Mouse (Mus musculus) heart, embryonic 10.5 days (tissue): ENCODE results near the gene Rgs9. TPM values are rescaled to one million over a fixed set of nuclear protein-coding genes. Genes with fewer than 3 reads are reported as not detected.

Source experiments
- DNase-seq: peaks from one replicate; pipeline ENCODE4 v3.0.0-alpha.2; 2017; ENCODE audit warnings: low spot score
- H3K27ac ChIP-seq: fragments of 300-500 bp; sonication (generic); 2 replicates; pipeline ENCODE4 v1.5.1; 2016; ENCODE audit warnings: mild to moderate bottlenecking
- H3K27me3 ChIP-seq: fragments of 300-500 bp; sonication (generic); 2 replicates; pipeline ENCODE4 v1.6.1; 2016; ENCODE audit warnings: mild to moderate bottlenecking; ENCODE audit not compliant: poor library complexity, insufficient read depth, severe bottlenecking
- H3K36me3 ChIP-seq: fragments of 300-500 bp; sonication (generic); 2 replicates; pipeline ENCODE4 v1.6.1; 2016; ENCODE audit warnings: mild to moderate bottlenecking, moderate library complexity
- H3K4me1 ChIP-seq: fragments of 300-500 bp; sonication (generic); 2 replicates; pipeline ENCODE4 v1.6.1; 2016; ENCODE audit warnings: mild to moderate bottlenecking
- H3K4me3 ChIP-seq: fragments of 300-500 bp; sonication (generic); 2 replicates; pipeline ENCODE4 v1.5.1; 2016; ENCODE audit warnings: mild to moderate bottlenecking, moderate library complexity
- H3K9me3 ChIP-seq: fragments of 300-500 bp; sonication (generic); 2 replicates; pipeline ENCODE4 v1.6.1; 2016; ENCODE audit warnings: mild to moderate bottlenecking, moderate library complexity
- WGBS: fragments of 180-500 bp; shearing (Covaris S2); methylation state at CpG from one replicate; pipeline ENCODE4 v1.1.7; 2016; 5-methylcytosine and 5-hydroxymethylcytosine counted together
- polyA plus RNA-seq: library from polyadenylated mRNA; unstranded; fragments of >200 nt; fragmentation: Nextera tagmentation; extraction: Ambion mirVana; gene quantifications from 2 replicates; pipeline ENCODE4 v1.2.1, GENCODE M21; 2016

Gene Rgs9
- polyA plus RNA-seq, 1 experiment from 2014 or later: 1.0 TPM

DNA sequence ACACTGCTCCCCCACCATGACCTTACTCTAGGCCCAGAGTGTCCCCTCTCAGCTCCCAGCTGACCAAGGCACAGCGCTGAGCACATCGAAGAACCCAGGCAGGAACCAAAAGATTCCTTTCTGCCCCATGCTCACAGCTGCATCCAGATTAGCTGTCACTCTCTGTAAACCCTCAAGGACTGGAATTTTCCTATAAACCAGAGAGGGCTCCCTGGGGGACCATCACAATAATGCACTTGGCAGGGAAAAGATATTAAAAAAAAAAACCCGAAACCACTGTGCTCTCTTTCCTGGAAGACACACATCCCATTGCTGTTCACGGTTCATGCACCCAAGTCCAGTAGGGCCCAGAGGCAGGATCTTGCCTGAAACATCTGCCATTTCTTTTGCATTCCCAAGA, 31.4 kb upstream of the Rgs9 start:
- H3K9me3 ChIP-seq: no peaks in the 10 kb centered on the region
- no peak for DNase-seq
- no peak overlapping the region for H3K4me3 ChIP-seq
- H3K4me1 ChIP-seq: peaks cover 12% of the 10 kb centered on the region
- no peaks in the 10 kb centered on the region for H3K36me3 ChIP-seq
- H3K27ac ChIP-seq: no peak overlapping the region
- 0 out of 2 replicates have a peak, but pooled peaks cover 3% of the 10 kb centered on the region for H3K27me3 ChIP-seq
- WGBS: 58% methylated on average over 4 of the region's 4 CpGs

DNA sequence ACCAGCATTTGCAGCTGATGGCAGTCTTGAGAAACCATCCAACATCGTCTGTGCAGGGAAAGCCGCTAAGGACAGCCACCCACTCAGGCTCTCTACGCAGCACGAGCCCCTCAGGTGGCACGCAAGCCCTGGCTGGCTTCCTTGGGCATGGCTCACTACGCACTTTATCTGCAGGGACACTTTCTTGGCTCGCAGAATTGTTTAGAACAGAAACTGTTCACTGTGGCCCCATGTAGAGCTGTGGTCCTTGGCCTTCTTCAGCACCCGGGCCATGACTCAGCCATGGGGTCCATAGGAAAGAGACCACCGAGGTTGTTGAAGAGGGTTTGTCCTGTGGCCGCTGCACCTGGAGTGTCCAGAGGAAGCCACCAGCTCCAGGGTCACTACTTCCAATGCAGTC, 30.0 kb upstream of the Rgs9 start:
- Histone ChIP-seq H3K4me3 (no peak overlapping the region), H3K27ac (no peak overlapping the region), H3K27me3 (0 out of 2 replicates have a peak, but pooled peaks cover 3% of the 10 kb centered on the region), H3K9me3 (no peaks in the 10 kb centered on the region), H3K4me1 (peaks cover 12% of the 10 kb centered on the region), H3K36me3 (no peaks in the 10 kb centered on the region)
- no peak for DNase-seq
- WGBS: 79% methylated on average over 10 of the region's 10 CpGs

DNA sequence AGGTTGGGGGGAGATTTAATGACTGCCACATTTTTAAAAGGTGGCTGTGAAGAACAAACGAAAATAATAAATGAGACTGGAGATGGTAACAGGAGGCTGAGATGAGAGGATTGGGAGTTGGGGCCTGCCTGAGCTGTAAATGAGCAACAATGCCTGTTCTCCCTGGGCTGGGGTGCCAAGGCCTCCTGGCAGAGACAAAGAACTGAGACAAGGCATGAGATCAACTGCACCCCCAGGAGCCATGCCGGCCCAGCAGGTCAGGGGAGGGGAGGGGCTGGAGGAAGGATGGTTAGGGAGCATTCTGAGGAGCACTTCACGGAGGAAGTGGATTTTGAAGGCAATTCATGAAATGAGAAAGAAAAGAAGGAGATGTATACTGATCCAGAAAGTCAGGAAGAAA, 29.5 kb upstream of the Rgs9 start:
- 0 out of 2 replicates have a peak, but pooled peaks cover 3% of the 10 kb centered on the region for H3K27me3 ChIP-seq
- DNase-seq: no peak
- 41% methylated on average over 3 of the region's 3 CpGs for WGBS
- H3K9me3 ChIP-seq: no peaks in the 10 kb centered on the region
- no peak overlapping the region for H3K27ac ChIP-seq
- H3K4me1 ChIP-seq: peaks cover 12% of the 10 kb centered on the region
- no peak overlapping the region for H3K4me3 ChIP-seq
- no peaks in the 10 kb centered on the region for H3K36me3 ChIP-seq

DNA sequence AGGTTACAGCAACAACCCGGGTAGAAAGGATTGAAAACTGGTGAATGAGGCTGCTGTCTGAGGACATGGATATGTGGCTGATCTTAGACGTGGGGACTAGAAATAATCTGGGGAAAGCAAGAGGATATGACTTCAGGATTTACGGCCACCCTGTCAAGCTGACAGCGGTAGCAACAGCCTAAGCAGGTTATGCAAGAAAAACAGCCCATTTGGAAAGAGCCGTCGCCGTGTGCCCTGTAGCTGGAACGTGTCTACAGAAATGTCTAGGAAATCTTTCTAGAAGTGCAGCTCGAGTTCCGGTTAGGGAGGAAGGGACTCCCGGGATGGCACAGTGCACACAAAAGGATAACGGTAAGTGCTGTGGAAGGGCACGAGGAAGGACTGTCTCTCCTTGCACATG, 28.3 kb upstream of the Rgs9 start:
- Histone ChIP-seq H3K27me3 (0 out of 2 replicates have a peak, but pooled peaks cover 3% of the 10 kb centered on the region), H3K9me3 (no peaks in the 10 kb centered on the region), H3K36me3 (no peaks in the 10 kb centered on the region), H3K4me3 (no peak overlapping the region), H3K4me1 (peaks cover 8% of the 10 kb centered on the region), H3K27ac (no peak overlapping the region)
- DNase-seq: no peak
- 79% methylated on average over 13 of the region's 13 CpGs for WGBS

GRCm38 (mm10) chr11:109320361-109320933, 22.5 kb upstream of the Rgs9 start:
- DNase-seq: no peak
- H3K36me3 ChIP-seq: no peaks in the 10 kb centered on the region
- peaks cover 2% of the 10 kb centered on the region; the same call in 1 of the 2 replicates for H3K27me3 ChIP-seq
- H3K27ac ChIP-seq: no peak overlapping the region
- no peaks in the 10 kb centered on the region for H3K4me1 ChIP-seq
- no peak overlapping the region for H3K4me3 ChIP-seq
- H3K9me3 ChIP-seq: no peaks in the 10 kb centered on the region
- WGBS: 65% methylated on average over 8 of the region's 8 CpGs

- peaks cover 7% of the 10 kb centered on the region; the same call in 1 of the 2 replicates for H3K27me3 ChIP-seq
- no peak for DNase-seq
- no peaks in the 10 kb centered on the region for H3K4me1 ChIP-seq
- no peaks in the 10 kb centered on the region for H3K36me3 ChIP-seq
- no peak overlapping the region for H3K4me3 ChIP-seq
- 87% methylated on average over 5 of the region's 5 CpGs for WGBS
- H3K9me3 ChIP-seq: no peaks in the 10 kb centered on the region
- no peak overlapping the region for H3K27ac ChIP-seq
These were observed 22.0 kb upstream of the Rgs9 start for GRCm38 (mm10) chr11:109319946-109320345.

- no peak overlapping the region for H3K27ac ChIP-seq
- H3K4me3 ChIP-seq: no peak overlapping the region
- H3K36me3 ChIP-seq: no peaks in the 10 kb centered on the region
- 78% methylated on average over 4 of the region's 4 CpGs for WGBS
- H3K4me1 ChIP-seq: no peaks in the 10 kb centered on the region
- no peak for DNase-seq
- no peaks in the 10 kb centered on the region for H3K9me3 ChIP-seq
- peaks cover 11% of the 10 kb centered on the region; the same call in 1 of the 2 replicates for H3K27me3 ChIP-seq
These were observed 21.5 kb upstream of the Rgs9 start for GRCm38 (mm10) chr11:109319471-109319870.

DNA sequence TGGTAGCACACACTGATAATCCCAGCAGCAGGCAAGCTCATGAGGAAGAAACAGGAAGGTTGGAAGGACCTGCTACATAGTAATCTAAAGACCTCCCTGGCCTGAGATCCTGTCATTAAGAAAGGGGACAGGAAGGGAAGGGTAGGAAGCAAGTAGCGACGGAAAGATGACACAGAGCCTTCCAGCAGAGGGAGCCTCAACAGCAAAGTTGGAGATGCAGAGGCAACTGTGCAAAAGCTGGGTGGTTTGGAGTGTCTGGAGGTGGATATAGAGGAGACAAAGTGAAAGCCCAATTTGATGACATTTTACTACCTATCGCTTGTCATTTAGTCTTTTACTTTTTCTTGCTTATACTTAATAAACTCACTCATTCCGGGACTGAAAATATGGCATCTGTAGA, 19.0 kb upstream of the Rgs9 start:
- Histone ChIP-seq H3K27me3 (peaks cover 23% of the 10 kb centered on the region; the same call in 1 of the 2 replicates), H3K27ac (no peak overlapping the region), H3K9me3 (no peaks in the 10 kb centered on the region), H3K36me3 (no peaks in the 10 kb centered on the region), H3K4me1 (no peaks in the 10 kb centered on the region), H3K4me3 (no peak overlapping the region)
- DNase-seq: no peak
- WGBS: 37% methylated on average over 4 of the region's 4 CpGs

- Histone ChIP-seq H3K27ac (peak overlapping the region; percentile 88), H3K4me3 (peak overlapping the region; percentile 73), H3K36me3 (no peaks in the 10 kb centered on the region), H3K4me1 (no peaks in the 10 kb centered on the region), H3K27me3 (peaks cover 23% of the 10 kb centered on the region; the same call in 1 of the 2 replicates), H3K9me3 (no peaks in the 10 kb centered on the region)
- DNase-seq: peak; percentile 84
- 13% methylated on average over 20 of the region's 20 CpGs for WGBS
These were observed 14.1 kb upstream of the Rgs9 start for GRCm38 (mm10) chr11:109311885-109312605.

DNA sequence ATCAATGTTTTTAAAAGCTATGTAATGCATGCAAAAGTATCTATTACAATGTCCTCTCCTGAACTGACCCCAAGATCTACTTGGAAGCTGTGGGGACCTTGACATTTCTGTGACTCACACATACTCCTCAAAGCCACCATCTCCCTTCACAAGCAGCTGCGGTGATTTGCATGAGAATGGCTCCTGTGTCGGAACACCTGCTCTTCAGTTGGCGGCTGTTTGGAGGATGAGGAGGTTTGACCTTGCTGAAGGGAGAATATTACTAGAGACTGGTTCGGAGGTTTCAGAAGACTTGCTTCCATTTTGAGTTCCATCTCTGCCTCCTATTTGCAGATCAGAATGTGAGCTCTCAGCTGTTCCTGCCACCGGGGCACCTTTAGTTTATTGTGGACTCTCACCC, 7.8 kb upstream of the Rgs9 start:
- no peak overlapping the region for H3K27ac ChIP-seq
- H3K36me3 ChIP-seq: no peaks in the 10 kb centered on the region
- H3K4me1 ChIP-seq: no peaks in the 10 kb centered on the region
- no peak for DNase-seq
- 82% methylated on average over 5 of the region's 5 CpGs for WGBS
- no peaks in the 10 kb centered on the region for H3K9me3 ChIP-seq
- H3K27me3 ChIP-seq: no peaks in the 10 kb centered on the region; the same call in 1 of the 2 replicates
- no peak overlapping the region for H3K4me3 ChIP-seq

DNA sequence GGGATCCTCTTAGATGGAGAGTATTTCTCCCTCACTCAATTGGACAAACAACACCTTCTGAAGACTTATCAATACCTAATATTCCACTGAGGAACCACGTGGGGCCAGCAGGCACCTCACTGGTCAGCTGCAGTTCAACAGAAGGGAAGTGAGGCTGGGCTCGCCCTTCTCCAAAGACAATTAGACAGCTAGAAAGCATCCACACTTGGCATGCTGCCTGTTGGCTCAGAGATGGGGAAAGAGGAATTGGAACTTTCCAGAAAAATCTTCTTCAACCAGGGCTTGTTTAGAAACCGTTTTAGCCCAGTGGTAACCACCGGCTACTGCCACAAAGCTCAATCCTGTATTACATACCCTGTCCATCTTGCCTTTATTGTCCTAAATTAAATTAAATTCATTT, 4.4 kb upstream of the Rgs9 start:
- Histone ChIP-seq H3K9me3 (no peaks in the 10 kb centered on the region), H3K36me3 (no peaks in the 10 kb centered on the region), H3K4me3 (no peak overlapping the region), H3K4me1 (peaks cover 8% of the 10 kb centered on the region), H3K27ac (no peak overlapping the region), H3K27me3 (peaks cover 15% of the 10 kb centered on the region)
- WGBS: 59% methylated on average over 4 of the region's 4 CpGs
- no peak for DNase-seq

DNA sequence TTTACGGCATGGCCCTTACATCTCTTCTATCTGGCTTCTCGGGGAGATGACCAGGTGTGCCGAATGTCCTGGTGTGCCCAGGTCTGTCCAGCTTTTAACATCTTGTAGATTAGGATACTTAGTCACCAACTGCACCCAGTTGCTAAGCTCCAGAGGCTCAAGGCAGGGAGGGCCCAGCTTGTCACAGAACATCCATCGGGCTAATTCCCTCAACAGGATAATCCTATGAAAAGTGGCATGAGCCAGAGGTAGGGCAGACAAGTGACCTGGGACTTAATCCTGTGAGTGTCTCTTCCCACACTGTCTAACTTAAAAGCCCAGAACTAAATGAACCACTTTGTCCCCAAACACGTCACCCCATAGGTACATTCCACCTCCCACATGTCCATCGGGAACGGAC, 898 bp downstream of the Rgs9 start:
- Histone ChIP-seq H3K27me3 (peaks cover 47% of the 10 kb centered on the region), H3K27ac (no peak overlapping the region), H3K36me3 (no peaks in the 10 kb centered on the region), H3K9me3 (no peaks in the 10 kb centered on the region), H3K4me3 (no peak overlapping the region), H3K4me1 (peaks cover 8% of the 10 kb centered on the region)
- no peak for DNase-seq
- 85% methylated on average over 7 of the region's 7 CpGs for WGBS

DNA sequence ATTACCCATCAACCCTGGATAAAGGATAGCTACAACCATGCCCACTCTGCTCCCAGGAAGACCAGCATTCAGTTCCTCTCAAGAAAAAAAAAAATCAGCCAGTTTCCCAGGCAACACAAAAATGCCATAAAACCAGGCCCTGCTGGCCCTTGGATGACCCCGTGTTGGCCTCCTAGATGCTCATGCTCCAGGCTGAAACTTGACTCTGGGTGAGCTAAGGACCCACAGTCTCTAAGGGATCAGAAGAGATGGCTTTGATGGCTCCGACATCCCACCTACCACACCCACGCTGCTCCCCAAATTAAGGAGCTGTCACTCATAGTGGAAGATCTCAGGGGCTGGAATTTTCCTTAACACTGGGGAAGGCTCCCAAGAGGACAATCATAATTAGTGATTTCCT, 5.9 kb downstream of the Rgs9 start:
- WGBS: 76% methylated on average over 3 of the region's 3 CpGs

More for the DNA sequence above, 5.9 kb downstream of the Rgs9 start:
- Histone ChIP-seq H3K27ac (no peak overlapping the region), H3K36me3 (no peaks in the 10 kb centered on the region), H3K27me3 (peaks cover 28% of the 10 kb centered on the region), H3K4me1 (no peaks in the 10 kb centered on the region), H3K4me3 (no peak overlapping the region), H3K9me3 (no peaks in the 10 kb centered on the region)
- DNase-seq: no peak
